Mouse (Mus musculus): ENCODE measurements around the gene Atxn1.

Gene Atxn1

DNA sequence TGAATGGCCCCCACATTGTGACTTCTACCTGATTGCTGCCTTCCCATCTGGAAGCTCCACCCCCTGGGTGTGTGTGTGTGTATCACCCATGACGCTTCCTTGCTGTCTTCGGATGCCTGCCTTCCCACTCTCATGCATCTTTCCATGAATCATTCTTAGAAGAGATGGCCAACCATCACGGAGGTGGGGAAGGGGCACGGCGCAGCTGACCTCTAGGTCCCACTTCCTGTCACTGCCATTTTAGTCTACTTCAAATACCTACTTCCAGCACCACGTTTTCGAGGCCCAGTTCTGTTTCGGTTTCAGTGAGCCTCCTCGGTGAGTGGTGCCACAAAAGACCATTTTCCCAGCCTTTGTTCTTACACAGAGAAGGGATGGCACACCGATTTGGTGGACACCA, 99.2 kb downstream of the Atxn1 start:
- no peak for DNase-seq (ENCODE audit: low read depth, low spot score)

DNA sequence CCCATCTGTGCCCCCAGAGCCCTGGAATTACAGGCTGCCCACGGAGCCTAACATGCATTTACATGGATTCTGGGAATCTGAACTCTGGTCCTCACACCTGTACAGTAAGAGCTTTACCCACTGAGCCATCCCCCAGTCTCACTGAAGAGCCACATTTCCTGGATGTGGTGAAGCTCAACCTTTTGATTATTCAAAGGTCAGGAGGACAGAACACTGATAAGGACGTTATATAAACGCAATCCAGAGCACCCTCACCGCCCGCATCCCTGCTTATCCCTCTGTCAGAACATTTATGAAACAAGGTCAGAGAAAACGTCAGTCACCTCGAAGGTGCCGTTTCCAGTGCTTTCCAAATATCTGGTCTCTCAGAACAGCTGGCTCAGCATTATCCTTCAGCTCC, 101.0 kb downstream of the Atxn1 start:
- no peak for DNase-seq (ENCODE audit: low read depth, low spot score)

DNA sequence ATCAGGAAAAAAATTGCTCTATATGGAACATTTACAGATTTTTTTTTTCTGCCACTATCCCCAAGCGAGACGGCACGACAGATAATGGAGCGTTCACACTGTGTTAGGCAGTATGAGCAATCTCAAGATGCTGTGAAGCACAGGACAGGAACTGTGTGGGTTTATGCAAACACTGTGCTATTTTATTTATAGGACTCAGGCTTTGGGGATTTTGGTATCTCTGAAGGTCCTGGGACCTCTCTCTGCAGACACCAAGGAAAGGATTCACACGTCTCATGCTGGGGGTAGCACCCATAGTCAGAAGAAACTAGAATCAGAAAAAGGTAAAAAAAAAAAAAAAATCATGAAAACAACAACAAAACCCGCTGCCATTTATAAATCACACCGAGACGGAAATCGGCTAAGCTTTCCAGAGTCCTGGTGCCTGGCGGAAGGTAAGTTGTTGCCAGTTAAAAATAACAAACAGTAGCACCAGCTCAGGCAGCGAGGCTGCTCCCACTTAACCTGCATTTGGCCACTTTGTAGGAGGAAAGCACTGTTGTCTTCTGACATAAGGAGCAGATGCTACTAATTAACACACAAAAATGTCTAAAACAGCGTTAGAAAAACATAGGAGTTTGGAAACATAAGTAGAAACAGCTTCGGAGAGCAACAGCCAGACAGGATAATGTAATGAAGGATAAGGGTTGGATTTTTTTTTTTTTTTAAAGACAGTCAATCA, 102.8 kb downstream of the Atxn1 start:
- DNase-seq (ENCODE audit: low read depth, low spot score): no peak

DNA sequence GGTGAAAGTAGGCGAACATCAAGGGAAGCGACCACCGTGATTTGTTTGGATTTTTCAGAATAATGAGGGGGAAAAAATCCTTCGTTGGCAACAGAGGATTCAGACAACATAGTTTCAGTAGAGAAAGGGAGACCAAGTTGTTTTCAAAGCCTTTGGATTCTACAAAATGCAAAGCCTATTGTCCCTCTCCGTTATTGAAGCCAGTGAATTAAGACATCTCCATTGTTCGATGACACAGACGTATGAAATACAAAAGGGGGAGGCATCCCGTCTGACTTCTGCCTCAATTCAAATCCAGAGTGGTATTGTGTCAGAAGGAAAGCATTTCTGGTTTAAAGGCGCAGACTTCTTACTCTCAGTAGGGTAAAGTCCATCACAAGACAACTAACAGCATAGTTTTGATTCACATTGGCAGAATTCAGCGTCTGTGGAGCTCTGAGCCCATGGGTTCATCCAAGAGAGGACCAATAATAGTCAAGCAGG, 103.7 kb downstream of the Atxn1 start:
- no peak for DNase-seq (ENCODE audit: low read depth, low spot score)

DNA sequence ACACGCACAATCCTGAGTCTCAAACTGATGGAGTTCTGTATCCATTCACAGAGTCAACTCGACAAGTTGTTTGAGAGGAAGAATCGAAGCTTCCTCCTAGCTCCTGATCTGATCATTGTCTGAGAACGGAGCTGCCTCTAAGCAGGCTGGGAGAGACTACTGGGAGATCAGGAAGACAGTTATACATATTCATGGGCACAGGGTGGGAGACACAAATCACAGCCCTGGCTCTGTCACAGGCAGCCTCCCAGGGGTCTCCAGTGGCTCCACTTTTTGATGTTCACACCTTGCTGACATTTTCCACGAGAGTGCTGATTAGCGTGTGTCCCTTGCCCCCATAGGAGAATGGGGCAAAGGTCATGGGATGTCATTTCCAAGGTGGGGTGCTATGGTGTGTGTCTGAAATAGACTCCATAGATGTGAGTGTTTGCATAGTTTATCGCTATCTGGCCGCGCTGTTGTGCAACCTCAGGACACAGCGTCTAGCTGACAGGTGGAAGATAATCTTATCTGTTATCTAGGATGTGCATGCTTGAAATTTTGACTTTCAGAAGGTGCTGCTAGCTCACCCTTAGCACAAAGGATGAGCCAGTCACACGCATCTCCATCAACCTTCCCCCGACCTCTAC, 105.6 kb downstream of the Atxn1 start:
- no peak for DNase-seq (ENCODE audit: low read depth, low spot score)

DNA sequence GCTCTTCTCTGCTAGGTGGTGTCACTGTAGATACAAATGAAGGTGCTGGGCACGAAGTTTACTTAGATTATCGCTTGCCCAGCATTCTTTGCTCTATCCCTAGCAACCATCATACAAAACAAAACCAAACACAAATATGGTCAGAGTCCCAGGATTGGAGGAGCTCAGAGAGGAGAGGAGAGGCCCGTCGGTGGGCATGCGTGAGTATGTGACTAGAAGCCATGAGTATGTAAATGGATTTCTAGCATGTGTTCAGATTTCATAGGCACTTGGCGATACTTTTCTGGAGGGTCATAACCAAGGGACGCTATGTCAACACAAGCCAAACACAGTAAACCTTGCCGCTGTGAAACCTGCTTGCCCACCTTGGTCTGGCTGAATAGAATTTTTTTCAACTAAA, 107.4 kb downstream of the Atxn1 start:
- no peak for DNase-seq (ENCODE audit: low read depth, low spot score)

DNA sequence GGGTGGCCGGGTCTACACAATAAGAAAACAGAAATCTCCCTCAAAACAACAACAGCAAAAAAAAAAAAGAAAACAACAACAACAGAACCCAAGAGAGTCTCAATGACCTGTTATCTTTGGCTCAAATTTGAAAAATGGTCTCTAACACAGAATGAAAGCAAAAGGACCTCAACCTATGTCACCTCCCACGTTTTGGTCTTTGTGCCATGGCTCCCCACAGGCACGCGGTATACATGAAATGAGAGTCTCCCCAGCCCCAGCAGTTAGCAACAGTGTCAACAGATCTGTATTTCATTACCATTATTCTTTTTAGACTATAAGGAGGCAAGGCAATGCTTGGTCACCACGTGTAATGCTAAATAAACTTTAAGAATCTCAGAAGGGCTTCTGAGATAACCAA, 110.3 kb downstream of the Atxn1 start:
- DNase-seq (ENCODE audit: low read depth, low spot score): no peak

DNA sequence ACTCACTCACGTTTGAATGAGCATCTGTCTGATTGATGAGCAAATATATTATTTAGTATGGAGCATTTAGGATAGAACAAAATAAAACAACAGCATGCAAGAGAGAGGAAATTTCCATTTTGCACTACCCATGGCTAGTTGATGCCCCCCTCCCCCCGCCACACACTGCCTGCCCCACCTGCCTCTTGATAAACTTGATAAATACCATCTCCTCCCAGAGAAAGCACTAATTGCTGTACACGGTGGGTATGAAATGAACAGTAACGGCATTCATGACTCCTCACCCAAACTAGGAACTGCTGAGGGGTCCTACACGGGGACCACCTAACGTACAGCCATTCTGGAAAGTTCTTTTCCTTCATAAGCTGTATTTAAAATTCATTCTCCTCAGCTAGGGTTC, 111.1 kb downstream of the Atxn1 start:
- DNase-seq (ENCODE audit: low read depth, low spot score): no peak

DNA sequence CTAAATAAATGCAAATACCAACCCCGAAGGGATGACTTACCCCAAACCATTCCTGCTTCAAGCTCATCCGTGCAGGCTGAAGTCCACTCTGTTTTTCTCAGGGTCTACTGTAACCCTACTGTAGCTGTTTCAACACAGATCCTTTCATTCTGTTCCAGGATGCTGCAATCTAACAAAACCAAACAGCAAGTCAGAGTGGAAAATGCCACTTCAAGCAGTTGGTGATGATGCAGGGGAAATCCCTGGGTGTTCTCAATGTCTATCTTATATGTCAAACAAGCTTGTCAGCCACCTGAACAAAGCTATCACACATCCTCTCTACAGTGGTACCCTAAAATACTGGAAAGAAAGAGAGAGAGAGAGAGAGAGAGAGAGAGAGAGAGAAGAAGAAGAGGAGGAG, 112.5 kb downstream of the Atxn1 start:
- no peak for DNase-seq (ENCODE audit: low read depth, low spot score)

DNA sequence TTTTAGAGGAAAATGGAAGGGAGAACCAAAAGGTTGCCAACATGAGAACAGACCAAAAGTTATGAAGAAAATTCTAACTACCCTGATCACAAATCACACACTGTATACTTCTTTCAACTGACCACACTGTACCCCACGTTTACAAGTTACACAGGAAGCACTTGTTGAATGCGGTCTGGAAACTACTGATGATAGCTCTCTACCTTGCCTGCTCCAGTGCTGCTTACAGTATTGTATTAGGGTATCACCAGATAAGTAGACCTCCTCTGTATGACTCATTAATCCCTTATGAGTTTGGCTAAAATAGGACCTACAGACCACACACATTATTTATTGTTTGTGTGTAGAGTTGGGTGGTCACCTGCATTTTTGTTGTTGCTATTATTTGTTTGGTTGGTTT, 113.1 kb downstream of the Atxn1 start:
- no peak for DNase-seq (ENCODE audit: low read depth, low spot score)

DNA sequence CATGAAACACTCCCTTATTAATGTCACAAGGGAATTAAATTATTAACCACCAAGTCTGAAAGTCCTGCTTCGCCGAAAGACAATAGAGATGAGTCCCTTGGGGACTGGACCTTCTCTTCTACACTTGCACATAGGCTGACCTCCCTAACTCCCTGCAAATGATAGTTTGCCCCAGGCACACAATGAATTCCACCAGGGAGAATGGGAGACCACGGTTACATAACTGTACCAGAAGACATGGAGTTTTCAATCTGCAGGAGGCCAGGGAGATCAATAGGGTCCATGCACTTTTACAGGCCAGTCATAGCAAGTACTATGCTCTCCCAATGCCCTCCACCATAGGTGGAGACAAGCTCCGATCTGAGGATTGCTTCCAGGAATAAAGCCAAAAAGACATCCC, 113.7 kb downstream of the Atxn1 start:
- DNase-seq (ENCODE audit: low read depth, low spot score): no peak

DNA sequence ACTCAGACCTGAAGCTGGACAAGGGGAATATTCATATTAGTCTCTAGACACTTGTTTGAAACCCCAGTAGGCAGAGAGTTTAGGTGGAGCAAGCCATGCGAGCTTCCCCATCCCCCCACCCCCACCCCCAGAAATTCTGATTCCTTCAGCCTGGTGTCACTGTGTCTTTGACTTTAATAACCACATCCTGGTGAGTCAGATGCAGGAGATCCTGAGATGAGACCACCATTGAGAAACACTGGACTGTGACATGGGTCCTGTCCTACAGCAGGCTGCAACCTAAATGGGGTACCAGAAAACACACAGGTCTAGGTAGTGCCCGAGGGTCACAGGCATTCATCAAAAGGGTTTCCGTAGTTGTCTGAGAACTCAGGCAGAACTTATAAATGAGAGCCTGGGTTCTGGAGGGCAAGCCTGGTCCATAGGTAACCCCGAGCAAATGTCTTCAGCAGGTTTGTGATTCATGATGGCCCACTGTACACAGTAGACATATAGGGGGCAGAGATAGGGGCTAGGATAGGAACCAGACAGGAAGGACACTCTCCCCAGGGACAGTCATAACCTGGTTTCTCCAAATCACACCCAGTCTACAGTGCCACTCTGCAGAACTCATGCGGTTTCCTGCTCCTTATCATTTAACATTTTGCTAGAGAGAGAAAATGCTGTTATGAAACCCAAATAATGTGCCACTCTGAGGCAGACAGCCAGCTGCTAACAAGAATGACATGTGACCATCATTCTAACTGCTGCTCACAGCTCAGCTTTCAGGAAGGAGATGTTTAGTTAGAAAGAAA, 114.4 kb downstream of the Atxn1 start:
- DNase-seq (ENCODE audit: low read depth, low spot score): no peak

DNA sequence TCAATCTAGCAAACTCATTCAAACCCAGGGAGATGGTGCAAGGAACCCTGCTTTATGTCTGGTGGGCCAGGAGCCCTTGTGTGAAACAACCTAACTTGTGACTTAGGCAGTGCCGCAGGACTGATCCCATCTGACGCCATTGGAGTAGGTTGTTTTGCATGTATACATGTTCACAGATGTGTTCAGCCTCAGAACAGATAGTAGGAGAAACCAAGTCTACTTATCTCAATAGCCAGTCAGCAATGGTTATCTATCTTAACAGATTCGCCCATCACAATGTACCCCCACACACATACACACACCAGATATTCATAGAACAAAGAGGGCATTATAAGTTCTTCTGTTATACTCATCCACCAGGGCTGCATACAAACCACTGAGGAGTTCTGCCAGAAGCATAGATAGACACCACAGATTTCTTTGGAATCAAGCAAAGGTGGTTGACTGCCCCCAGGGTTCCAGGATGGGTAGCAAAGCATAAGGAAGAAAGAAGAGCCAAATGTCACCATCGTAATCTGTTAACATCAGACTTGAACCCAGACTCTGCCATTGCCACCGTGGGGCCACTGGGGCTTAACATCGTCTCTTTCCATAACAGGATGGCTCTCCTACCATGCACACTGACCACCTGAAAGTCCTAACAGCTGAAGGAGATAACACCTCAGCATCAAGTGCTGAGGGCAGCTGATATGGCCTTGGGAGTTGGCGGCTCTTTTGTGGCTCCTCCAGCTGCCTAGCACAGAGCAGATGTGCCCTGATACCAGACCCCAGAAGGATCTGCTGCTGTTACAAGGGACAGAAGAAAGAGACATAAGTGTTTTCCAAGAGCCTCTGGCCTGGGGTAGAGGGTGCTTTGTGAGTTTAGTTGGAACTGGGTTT, 115.4 kb downstream of the Atxn1 start:
- peak; percentile 48 for DNase-seq (ENCODE audit: low read depth, low spot score)

DNA sequence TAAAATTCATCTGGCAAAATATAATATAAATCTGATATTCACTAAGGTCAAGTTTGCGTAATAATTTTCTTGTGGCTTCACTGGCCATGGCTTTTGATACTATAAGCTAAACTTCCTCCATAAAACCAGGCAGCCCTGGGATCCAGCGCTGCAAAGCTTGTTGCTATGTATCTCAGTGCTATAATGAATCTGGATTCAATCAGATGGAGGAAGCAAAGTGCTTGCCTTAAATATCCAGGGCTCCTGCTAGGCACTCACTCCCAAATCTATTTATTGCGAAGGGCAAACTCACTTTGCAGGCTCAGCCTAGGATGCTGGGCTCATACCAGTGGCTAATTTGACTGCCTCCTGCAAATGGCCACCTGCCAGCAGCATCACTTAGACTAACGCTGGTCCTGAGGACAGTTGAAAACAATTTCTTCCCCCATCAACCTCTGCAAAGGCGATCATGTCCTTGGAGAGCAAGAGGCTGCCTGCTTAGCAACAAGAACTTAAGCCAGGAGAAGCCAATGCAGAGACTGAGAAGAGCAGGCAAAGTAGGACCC, 122.2 kb downstream of the Atxn1 start:
- no peak for DNase-seq (ENCODE audit: low read depth, low spot score)

DNA sequence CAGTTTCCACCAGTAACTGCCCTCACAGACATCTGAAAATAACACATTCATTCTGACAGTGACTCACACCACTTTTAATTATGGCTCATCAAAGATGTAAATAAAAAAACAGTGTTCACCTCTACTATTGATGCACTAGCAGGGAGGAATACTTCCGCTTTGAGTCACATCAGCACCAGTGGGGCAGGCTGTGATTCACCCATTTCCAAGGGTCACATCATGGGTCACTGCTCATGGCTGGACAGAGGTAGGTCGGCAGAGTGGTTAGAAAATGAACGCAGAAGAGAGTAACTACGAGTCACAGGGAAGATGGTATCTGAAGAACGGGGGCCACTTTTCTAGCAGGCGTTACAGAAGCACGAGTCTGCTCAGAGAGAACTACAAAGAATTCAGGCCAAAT, 124.9 kb downstream of the Atxn1 start:
- DNase-seq (ENCODE audit: low read depth, low spot score): no peak

DNA sequence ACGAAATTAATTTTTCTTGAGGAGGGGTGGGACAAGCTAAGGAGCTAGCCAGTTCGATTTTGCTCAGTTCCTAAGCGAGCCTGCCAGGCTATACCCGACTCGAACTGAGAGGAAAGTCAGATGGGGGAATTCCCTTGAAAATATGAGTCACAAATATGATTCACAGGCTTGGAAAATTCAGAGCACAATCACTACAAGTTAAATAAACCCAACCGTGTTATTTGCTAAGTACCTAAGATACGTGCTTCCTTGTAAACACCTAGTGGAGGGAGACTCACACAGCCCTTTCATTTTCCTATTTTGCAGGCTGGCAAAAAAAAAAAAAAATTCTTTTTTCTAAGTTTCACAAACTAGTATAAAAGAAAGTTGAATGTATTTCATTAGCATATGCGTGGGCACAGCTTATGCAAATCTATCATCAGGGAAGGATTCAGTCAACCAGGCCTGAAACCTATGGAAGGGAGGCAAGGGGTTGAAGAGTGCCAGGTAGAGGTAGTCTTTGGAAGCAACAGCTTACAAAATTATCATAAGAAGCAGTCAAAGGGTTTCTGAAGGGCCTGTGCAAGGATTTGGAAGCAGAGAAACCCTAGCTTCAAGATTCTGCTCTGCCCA, 127.1 kb downstream of the Atxn1 start:
- no peak for DNase-seq (ENCODE audit: low read depth, low spot score)

DNA sequence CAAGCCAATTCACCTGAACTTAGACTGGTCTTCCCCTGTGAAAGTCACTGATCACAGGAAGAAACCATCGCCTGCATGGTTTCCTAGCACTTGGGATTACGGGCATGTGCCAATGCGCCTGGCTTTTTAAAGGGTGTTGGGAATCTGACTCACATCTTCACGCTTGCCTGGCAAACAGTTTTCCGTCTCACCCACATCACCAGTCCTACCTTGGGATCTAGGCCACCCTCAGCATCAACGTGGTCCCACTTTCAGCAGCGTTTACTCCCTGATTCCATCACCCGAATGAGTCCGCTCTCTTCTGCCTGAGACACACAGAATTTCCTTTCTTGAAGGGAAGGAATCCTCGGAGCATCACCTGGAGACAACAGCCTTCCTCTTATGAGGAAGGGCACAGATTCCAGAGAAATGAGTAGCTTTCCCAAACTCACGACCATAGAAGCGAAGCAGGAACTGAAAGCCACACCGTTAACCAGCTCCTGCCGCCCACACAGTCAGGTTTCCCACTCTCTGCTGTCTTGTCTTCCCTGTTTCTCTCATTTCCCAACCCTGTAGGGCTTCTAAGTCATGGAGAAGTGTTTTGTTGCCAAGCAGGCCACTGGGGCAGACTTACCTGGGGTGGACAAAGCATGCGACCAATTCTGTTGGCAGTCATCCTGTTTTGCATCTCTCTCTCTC, 128.3 kb downstream of the Atxn1 start:
- DNase-seq (ENCODE audit: low read depth, low spot score): no peak

DNA sequence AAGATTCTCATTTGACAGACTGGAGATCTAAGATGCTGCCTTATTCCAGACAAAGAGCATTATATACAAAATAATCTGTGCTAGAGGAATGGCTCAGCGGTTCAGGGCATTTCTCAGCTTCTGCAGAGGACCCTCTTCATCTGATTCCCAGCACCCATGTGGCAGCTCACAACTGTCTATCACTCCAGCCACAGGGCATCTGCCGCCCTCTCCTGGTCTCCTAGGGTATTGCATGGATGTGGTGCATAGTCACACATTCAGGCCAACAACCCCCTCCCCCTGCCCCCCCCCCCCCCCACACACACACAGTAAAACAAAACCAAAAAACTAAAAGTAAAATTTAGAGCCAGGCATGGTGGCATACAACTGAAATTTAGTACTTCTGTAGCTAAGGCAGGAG, 130.5 kb downstream of the Atxn1 start:
- no peak for DNase-seq (ENCODE audit: low read depth, low spot score)

DNA sequence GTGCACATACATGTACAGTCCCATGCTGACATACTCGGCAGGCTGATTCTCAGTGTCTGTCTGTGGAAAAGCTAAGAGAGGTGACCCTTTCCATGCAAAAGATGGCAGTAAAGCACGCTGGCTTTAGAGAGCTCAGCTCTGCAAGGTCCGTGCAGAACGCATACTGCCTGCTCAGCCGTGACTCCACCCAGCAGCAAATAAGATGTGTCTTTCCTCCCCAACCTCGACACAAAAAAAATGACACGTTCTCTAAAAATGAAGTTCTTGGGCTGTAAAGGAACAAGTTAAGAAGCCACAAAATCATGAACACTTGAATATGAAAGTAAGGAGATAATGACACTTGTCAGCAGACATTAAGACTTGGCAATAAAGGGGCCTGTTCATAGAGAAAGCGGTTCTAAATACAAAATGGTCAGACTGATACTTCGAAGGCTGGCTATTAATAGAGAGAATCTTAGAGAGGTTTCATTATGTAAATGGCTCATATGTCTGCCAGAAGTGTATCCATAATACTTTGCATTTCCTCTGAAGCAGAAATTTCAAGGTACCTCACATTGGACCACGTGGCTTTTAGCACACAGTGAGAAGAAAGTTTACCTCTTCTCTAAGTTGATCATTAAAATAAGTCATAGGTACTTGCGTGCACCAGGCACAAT, 132.0 kb downstream of the Atxn1 start:
- no peak for DNase-seq (ENCODE audit: low read depth, low spot score)
